29 mouse cellular contexts compared by ENCODE assay signal in the genomic region with DNA sequence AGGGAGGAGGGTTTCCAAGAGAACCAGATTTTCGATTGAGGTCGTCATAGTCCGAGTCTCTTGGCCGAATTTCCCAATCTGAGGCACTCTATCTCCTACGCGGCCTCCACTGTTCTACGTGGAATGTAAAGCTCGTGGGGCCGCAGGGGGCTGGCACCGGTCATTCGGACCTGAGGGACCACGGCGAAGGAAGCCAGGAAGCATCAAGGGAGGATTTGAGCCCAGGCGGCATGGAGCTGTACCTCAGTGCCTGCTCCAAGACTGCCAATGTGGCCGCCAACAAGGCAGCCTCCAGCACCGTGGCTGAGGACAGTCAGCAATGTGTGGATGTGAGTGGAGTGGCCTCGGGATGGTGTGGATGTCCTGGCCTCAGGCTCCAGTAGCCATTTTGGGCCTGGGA. TPM values are rescaled to one million over a fixed set of nuclear protein-coding genes. Genes with fewer than 3 reads are reported as not detected.
"Had no signal": no experiment of that assay in that cellular context is flagged by ENCODE, and none has a peak within 500 bp of the region (broad histone marks: within the 10 kb centered on the region; RNA-seq: fewer than 3 reads in every experiment).

Fsip2 (plus strand) TSS at position 163 of the 400 bp plus-strand sequence.

- H3K27ac ChIP-seq: kidney, embryonic 15.5 days; limb, embryonic 12.5 days; limb, embryonic 15.5 days; liver, embryonic 14.5 days; macrophage; neural tube, embryonic 13.5 days; stomach, embryonic 15.5 days had no signal

- H3K4me2 ChIP-seq: kidney, embryonic 15.5 days; limb, embryonic 12.5 days; limb, embryonic 15.5 days; liver, embryonic 11.5 days; lung, embryonic 14.5 days; midbrain, embryonic 11.5 days; neural tube, embryonic 13.5 days; stomach, embryonic 15.5 days had no signal

- H3K27me3 ChIP-seq: kidney, embryonic 15.5 days; limb, embryonic 12.5 days; limb, embryonic 15.5 days; neural tube, embryonic 13.5 days; stomach, embryonic 15.5 days had no signal

- H3K9me3 ChIP-seq: kidney, embryonic 15.5 days; limb, embryonic 12.5 days; limb, embryonic 15.5 days; neural tube, embryonic 13.5 days; stomach, embryonic 15.5 days had no signal

- H3K4me1 ChIP-seq: kidney, embryonic 15.5 days; limb, embryonic 12.5 days; limb, embryonic 15.5 days; neural tube, embryonic 13.5 days; stomach, embryonic 15.5 days had no signal

- H3K36me3 ChIP-seq: kidney, embryonic 15.5 days; limb, embryonic 12.5 days; limb, embryonic 15.5 days; neural tube, embryonic 13.5 days; stomach, embryonic 15.5 days had no signal

- H3K9ac ChIP-seq: kidney, embryonic 15.5 days; limb, embryonic 12.5 days; limb, embryonic 15.5 days; liver, embryonic 14.5 days; liver, postnatal 0 days; lung, embryonic 14.5 days; neural tube, embryonic 13.5 days; stomach, embryonic 15.5 days had no signal

- DNase-seq: kidney, adult 11 months; kidney, adult 8-10 months; kidney, postnatal 10 days; kidney, postnatal 36 days; layer of hippocampus, postnatal 36 days; left cerebral cortex, postnatal 4 days; liver, postnatal 0 days; lung, embryonic 14.5 days; retina, postnatal 1 day; right cerebral cortex, postnatal 25 days; thymus, postnatal 25 days had no signal

- H3K4me3 ChIP-seq: kidney, embryonic 15.5 days; limb, embryonic 12.5 days; limb, embryonic 15.5 days; myocyte; neural tube, embryonic 13.5 days; stomach, embryonic 15.5 days had no signal

- ATAC-seq: liver, postnatal 0 days; lung, postnatal 0 days; midbrain, embryonic 16.5 days had no signal

RNA-seq across cellular contexts. Expression of gene Fsip2, which starts in this region (rescaled TPM):
- total RNA-seq: layer of hippocampus, adult 8-10 months; layer of hippocampus, postnatal 10 days; layer of hippocampus, postnatal 36 days; left cerebral cortex, adult 8-10 months; megakaryocyte-erythroid progenitor cell, adult 5-6 weeks; neutrophil, adult 5-6 weeks had no signal
- polyA plus RNA-seq: kidney, embryonic 15.5 days; limb, embryonic 12.5 days; limb, embryonic 15.5 days; liver, embryonic 11.5 days; liver, embryonic 14.5 days; liver, postnatal 0 days; lung, embryonic 14.5 days; lung, postnatal 0 days; macrophage; midbrain, embryonic 11.5 days; midbrain, embryonic 16.5 days; myocyte; neural tube, embryonic 13.5 days; thymus, postnatal 0 days had no signal
